Mouse (Mus musculus) embryonic stem cell, embryonic (primary cell): ENCODE measurements around the gene Aaas.

Source experiments
- CTCF ChIA-PET, 4 experiments: fragments of 300-600 bp in 2 of 4; fragments of 350-600 bp in 2 of 4; sonication (Branson Sonifier 250); formaldehyde crosslinking; loops; one replicate each; lab custom pipeline; 2022; ENCODE audit warnings: inconsistent platforms in 2 of 4; lab: Charles Lee
- POLR2A ChIA-PET, 4 experiments: fragments of 300-600 bp in 2 of 4; fragments of 350-600 bp in 2 of 4; sonication (Branson Sonifier 250); formaldehyde crosslinking; loops; one replicate each; lab custom pipeline; 2022; ENCODE audit warnings: antibody characterized with exemption in 4 of 4, inconsistent platforms in 1 of 4; lab: Charles Lee

Aaas gene

GRCm38 (mm10) chr15:102369972-102370371 is 19.4 kb upstream of the Aaas start:
- POLR2A ChIA-PET, result interaction anchor here (0.6 to 4.9 kb wide), 13 partner anchors 10 to 240 kb away, joined by 3 to 45 read pairs (median 5); partner anchors contain the start of genes Sp1 (in 2 of the 4), Aaas (in 1 of the 4) and Espl1 (in 1 of the 4)
- CTCF ChIA-PET, result interaction anchor here in 3 of 4 experiments (0.6 to 2.0 kb wide), 6 partner anchors 11 to 20 kb away, joined by 3 to 7 read pairs (median 5); partner anchors contain the start of gene Aaas (in 1 of the 3)

DNA sequence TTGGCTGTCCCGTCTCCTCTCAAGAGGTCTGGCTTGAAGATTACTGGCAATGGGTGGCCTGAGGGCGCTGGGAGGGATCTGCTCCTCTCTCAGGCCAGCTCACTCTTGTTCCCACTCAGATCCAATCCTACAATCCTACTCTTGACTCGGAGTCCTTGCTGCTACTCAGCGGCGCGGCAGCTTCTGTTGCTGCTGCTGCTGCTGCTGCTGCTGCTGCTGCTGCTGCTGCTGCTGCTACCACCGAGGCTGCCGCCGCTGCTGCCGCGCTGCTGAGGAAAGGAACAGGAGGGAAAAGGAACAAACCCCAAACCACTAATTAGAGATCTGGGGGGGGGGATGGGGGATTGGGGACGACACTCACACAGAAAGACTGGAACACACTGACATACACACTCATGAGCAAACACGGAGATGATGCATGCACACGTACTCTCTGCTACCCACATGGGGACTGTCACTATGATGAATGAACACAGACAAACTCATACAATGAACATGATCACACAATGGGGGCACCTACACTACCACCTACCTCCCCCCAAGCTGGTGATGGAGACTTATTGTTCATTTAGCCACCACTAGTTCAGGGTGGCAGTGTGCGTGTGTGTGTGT is 16.3 kb upstream of the Aaas start, which contains the start of gene Sp7:
Gene Sp7, minus strand, starts transcription at position 450 of the 612 bp plus-strand sequence.
- CTCF ChIA-PET, result interaction anchor here in 3 of 4 experiments (0.6 to 2.0 kb wide), 9 partner anchors 10 to 42 kb away, joined by 3 to 14 read pairs (median 5); partner anchors contain the start of gene Aaas (in 1 of the 3)
- POLR2A ChIA-PET, result interaction anchor here in 2 of 4 experiments (0.6 to 3.7 kb wide), 14 partner anchors 8 to 151 kb away, joined by 3 to 13 read pairs (median 6); partner anchors contain the start of genes Aaas (in 1 of the 2), Pcbp2 (in 1 of the 2), Pfdn5 (in 1 of the 2) and Sp1 (in 1 of the 2)

GRCm38 (mm10) chr15:102366238-102366637 is 15.7 kb upstream of the Aaas start:
- ChIA-PET CTCF (interaction anchor here in 3 of 4 experiments (0.6 to 2.0 kb wide), 10 partner anchors 11 to 55 kb away, joined by 3 to 14 read pairs (median 6); partner anchors contain the start of gene Aaas (in 1 of the 3)), POLR2A (interaction anchor here in 3 of 4 experiments (0.5 to 3.7 kb wide), 21 partner anchors 8 to 583 kb away, joined by 3 to 13 read pairs (median 4); partner anchors contain the start of genes Sp1 (in 2 of the 3), Tarbp2 (in 2 of the 3), Aaas (in 1 of the 3) and Pcbp2 (in 1 of the 3))

DNA sequence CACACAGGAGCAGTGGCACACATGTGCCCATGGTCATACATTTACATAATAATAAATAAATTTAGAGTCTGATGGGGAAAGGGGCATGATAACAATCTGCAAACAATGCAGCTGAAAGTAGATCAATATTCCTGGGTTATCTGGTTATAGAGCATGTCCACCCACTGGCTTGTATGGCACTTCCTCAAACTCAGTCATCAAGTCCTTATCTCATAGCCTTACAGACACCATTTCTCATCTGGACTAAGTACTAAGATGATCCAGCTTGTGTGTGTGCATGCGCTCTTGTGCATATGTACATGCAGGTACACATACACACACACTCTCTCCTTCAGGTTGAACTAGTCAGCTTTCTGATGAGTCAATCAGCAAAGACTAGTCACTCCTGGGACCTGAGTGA is 14.1 kb upstream of the Aaas start:
- ChIA-PET CTCF (interaction anchor here in 1 of 4 experiments (0.8 to 1.8 kb wide), 2 partner anchors 17 to 36 kb away, joined by 3 to 6 read pairs; no protein-coding TSS in a partner anchor), POLR2A (interaction anchor here in 3 of 4 experiments (0.6 to 3.7 kb wide), 8 partner anchors 10 to 153 kb away, joined by 3 to 11 read pairs (median 4); partner anchors contain the start of genes Sp1 (in 1 of the 3) and Tarbp2 (in 1 of the 3))

GRCm38 (mm10) chr15:102362648-102363047 is 12.1 kb upstream of the Aaas start:
- POLR2A ChIA-PET, result interaction anchor here in 3 of 4 experiments (0.6 to 6.3 kb wide), 16 partner anchors 9 to 353 kb away, joined by 3 to 45 read pairs (median 4); partner anchors contain the start of genes Aaas (in 2 of the 3) and Sp1 (in 2 of the 3)
- CTCF ChIA-PET, result interaction anchor here (0.5 to 1.2 kb wide), 9 partner anchors 9 to 253 kb away, joined by 3 to 7 read pairs (median 3); partner anchors contain the start of gene Espl1 (in 1 of the 4)

- ChIA-PET POLR2A (interaction anchor here in 3 of 4 experiments (0.5 to 6.3 kb wide), 35 partner anchors 8 to 374 kb away, joined by 3 to 45 read pairs (median 5); partner anchors contain the start of genes Tarbp2 (in 3 of the 3), Pcbp2 (in 2 of the 3), Sp1 (in 2 of the 3) and Aaas (in 1 of the 3)), CTCF (interaction anchor here (0.5 to 2.2 kb wide), 22 partner anchors 9 to 1731 kb away, joined by 3 to 16 read pairs (median 5); partner anchors contain the start of genes Aaas (in 2 of the 4) and Tarbp2 (in 1 of the 4))
Observed at GRCm38 (mm10) chr15:102358834-102359233, 8.3 kb upstream of the Aaas start.

- ChIA-PET CTCF (interaction anchor here (0.6 to 2.2 kb wide), 24 partner anchors 8 to 1255 kb away, joined by 3 to 16 read pairs (median 4); partner anchors contain the start of gene Aaas (in 1 of the 4)), POLR2A (interaction anchor here in 3 of 4 experiments (0.5 to 6.3 kb wide), 43 partner anchors 8 to 313 kb away, joined by 3 to 45 read pairs (median 4); partner anchors contain the start of genes Pcbp2 (in 3 of the 3), Myg1 (in 2 of the 3), Sp1 (in 2 of the 3) and Tarbp2 (in 2 of the 3))
Observed at GRCm38 (mm10) chr15:102358126-102358525, 7.6 kb upstream of the Aaas start.

DNA sequence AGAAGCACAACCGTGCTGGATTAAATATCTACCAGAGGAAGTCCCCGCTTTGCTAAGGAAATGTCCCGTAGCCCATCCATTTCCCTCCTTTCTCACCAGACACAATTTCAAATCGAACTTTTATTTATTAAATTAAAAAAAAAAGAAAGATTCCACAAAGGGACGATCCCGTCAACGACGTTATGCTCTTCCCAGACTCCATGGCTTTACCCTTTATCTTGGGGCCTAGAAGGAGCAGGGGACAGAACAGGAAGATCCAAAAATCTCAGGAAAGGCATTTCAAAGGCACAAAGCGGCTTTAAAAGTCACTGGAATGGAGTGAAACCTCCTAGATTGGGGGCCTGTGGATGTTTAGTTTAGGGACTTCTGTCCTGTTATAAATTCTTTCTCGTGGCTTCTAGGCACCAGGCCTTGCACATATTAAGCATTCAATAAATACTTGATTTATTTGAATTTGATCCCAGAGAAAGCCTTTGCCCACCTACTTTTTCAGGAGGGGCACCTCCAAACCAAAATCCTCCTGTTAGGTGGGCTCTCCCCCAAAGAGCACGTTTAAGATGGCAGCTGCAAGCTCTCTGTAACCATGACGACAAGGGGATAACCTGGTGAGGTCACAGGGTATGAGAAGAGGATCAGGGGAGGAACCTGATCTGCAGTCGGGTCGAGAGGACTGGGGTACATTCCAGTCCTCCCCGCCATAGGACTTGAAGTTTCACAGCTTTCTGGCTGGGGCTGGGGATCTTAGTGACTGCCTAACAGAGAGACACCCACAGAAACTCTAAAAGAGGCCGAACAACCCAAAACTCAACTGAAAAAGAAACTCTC is 6.1 kb upstream of the Aaas start:
- POLR2A ChIA-PET, result interaction anchor here in 3 of 4 experiments (0.9 to 6.3 kb wide), 14 partner anchors 9 to 162 kb away, joined by 3 to 45 read pairs (median 4); partner anchors contain the start of gene Myg1 (in 1 of the 3)
- CTCF ChIA-PET, result interaction anchor here in 1 of 4 experiments (0.8 to 1.8 kb wide), 2 partner anchors 132 to 383 kb away, joined by 3 to 5 read pairs; no protein-coding TSS in a partner anchor

- POLR2A ChIA-PET, result interaction anchor here in 3 of 4 experiments (0.6 to 2.3 kb wide), 34 partner anchors 9 to 315 kb away, joined by 3 to 16 read pairs (median 5); partner anchors contain the start of genes Sp1 (in 3 of the 3), Myg1 (in 2 of the 3), Tarbp2 (in 2 of the 3) and Amhr2 (in 1 of the 3)
- CTCF ChIA-PET, result interaction anchor here (0.6 to 2.3 kb wide), 26 partner anchors 10 to 634 kb away, joined by 3 to 13 read pairs (median 4); partner anchors contain the start of genes Npff (in 2 of the 4), Map3k12 (in 1 of the 4), Myg1 (in 1 of the 4) and Sp7 (in 1 of the 4)
Observed at GRCm38 (mm10) chr15:102355871-102356441, 5.4 kb upstream of the Aaas start.

- ChIA-PET CTCF (interaction anchor here (0.6 to 2.3 kb wide), 32 partner anchors 9 to 634 kb away, joined by 3 to 13 read pairs (median 4); partner anchors contain the start of genes Npff (in 2 of the 4), Csad (in 1 of the 4), Map3k12 (in 1 of the 4) and Myg1 (in 1 of the 4)), POLR2A (interaction anchor here in 3 of 4 experiments (0.6 to 2.3 kb wide), 42 partner anchors 9 to 316 kb away, joined by 3 to 16 read pairs (median 4); partner anchors contain the start of genes Sp1 (in 3 of the 3), Myg1 (in 2 of the 3), Tarbp2 (in 2 of the 3) and Amhr2 (in 1 of the 3))
Observed at GRCm38 (mm10) chr15:102355134-102355870, 4.7 kb upstream of the Aaas start.

DNA sequence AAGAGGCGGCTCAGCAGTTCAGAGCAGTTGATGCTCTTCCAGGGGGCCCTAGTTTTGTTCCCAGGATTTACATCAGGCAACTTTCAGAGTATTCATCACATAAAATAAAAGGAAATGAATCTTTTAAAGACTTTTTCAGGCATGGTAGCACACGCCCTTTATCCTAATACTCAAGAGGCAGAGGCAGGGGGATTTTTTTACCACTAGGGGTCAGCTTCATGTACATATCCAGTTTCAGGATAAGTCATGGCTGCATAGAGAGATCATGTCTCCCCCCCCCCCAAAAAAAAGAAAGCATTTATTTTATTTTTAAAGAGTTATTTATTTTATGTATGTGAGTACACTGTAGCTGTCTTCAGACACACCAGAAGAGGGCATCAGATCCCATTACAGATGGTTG is 3.4 kb upstream of the Aaas start:
- CTCF ChIA-PET, result interaction anchor here (0.6 to 2.3 kb wide), 16 partner anchors 8 to 246 kb away, joined by 3 to 10 read pairs (median 4); partner anchors contain the start of genes Csad (in 1 of the 4), Pfdn5 (in 1 of the 4) and Sp7 (in 1 of the 4)
- POLR2A ChIA-PET, result interaction anchor here in 3 of 4 experiments (0.6 to 2.3 kb wide), 21 partner anchors 8 to 505 kb away, joined by 3 to 12 read pairs (median 4); partner anchors contain the start of genes Tarbp2 (in 2 of the 3), Pcbp2 (in 1 of the 3), Pfdn5 (in 1 of the 3) and Sp1 (in 1 of the 3)

DNA sequence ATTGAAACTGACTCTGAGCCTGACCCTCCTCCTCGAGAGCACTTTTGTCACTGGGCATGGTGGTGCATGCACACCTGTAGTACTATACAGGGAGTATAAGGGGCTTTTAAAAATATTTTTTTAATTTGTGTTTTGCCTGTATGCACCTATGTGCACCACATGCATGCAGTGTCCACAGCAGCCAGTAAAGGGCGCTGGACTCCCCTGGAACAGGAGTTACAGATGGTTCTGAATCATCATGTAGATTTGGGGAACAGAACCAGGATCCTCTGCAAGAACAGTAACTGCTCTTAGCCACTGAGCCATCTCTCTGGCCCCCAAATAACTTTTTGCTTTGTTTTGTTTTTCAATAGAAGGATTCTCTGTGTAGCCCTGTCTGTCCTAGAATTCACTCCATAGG is 1.6 kb upstream of the Aaas start:
- CTCF ChIA-PET, result interaction anchor here in 1 of 4 experiments (0.6 kb wide), 1 partner anchor 15 kb away, joined by 4 read pairs; no protein-coding TSS in a partner anchor
- POLR2A ChIA-PET, result no interaction called here

DNA sequence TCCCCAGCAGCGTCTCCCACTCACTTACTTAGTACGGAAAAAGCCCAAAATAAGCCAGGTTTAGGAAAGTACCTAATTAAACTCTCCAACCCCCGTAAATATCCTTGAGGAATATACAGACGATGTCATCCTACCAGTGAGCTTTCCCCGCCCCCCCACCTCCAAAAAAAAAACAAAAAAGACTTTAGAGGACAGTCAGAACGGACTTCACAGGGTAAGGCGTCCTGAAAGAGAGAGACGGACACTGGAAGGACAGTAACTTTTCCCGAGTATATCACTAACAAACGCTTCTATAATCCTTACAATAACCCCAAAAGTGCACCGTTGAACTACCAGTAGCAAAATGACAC is 346 bp upstream of the Aaas start:
- POLR2A ChIA-PET, result interaction anchor here (0.5 to 2.4 kb wide), 70 partner anchors 8 to 888 kb away, joined by 3 to 21 read pairs (median 4); partner anchors contain the start of genes Pcbp2 (in 3 of the 4), Sp1 (in 3 of the 4), Tarbp2 (in 3 of the 4) and Myg1 (in 2 of the 4)

DNA sequence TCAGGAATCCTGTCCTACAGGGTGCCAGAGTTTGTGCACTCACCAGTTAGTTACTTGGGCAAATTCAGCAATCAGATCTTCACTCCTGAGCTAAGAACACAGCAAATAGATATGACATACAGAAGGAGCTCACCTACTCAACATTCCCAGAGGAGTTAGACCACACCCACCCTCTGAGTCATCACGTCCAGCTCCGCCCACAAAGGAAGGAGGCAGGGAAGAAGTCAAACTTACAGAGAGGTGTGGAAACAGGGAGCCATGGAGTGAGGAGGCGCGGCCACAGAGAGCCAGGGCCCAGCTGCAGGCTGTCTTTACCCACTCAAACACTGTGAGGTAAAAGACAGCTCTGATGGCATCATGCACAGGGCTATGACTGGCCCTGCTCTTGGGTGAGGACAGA is 4.1 kb downstream of the Aaas start:
- ChIA-PET POLR2A (interaction anchor here in 3 of 4 experiments (0.9 to 2.2 kb wide), 37 partner anchors 8 to 324 kb away, joined by 3 to 13 read pairs (median 4); partner anchors contain the start of genes Tarbp2 (in 3 of the 3), Myg1 (in 2 of the 3), Pfdn5 (in 2 of the 3) and Espl1 (in 1 of the 3)), CTCF (interaction anchor here in 3 of 4 experiments (0.6 to 2.2 kb wide), 16 partner anchors 9 to 172 kb away, joined by 3 to 10 read pairs (median 4); partner anchors contain the start of genes Pcbp2 (in 1 of the 3) and Tarbp2 (in 1 of the 3))

More for the DNA sequence above, 346 bp upstream of the Aaas start:
- CTCF ChIA-PET, result interaction anchor here (0.6 to 2.3 kb wide), 30 partner anchors 8 to 1370 kb away, joined by 3 to 20 read pairs (median 4); partner anchors contain the start of genes Myg1 (in 2 of the 4), Npff (in 2 of the 4), Pcbp2 (in 1 of the 4) and Tarbp2 (in 1 of the 4)
